Comparison of ENCODE assay signal across 16 mouse cellular contexts in the genomic region with DNA sequence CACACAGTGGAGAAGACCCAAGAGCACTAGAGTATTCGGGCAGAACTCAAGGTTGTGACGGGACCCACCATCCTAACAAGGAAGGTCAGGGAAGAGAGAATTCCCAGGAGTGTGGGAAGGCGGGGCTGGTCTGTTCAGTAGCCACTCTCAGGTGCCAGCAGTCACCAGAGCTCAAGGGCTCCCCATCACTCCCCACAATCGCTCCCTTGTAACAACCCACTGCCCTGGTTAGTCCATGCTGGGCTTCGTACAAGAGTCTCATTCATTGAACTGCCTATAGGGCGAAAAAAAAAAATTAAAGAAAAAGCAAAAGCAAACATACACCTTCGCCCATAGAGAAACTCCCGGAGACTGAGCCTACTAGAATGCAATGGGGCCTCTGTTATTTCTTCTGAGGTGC. TPM values are rescaled to one million over a fixed set of nuclear protein-coding genes. Genes with fewer than 3 reads are reported as not detected.
DNase-seq lines count a peak whose midpoint lies in the region; ATAC-seq and TF ChIP-seq lines count a peak whose summit lies in the region.
"Had no signal": no experiment of that assay in that cellular context is flagged by ENCODE, and none has a peak within 500 bp of the region (broad histone marks: within the 10 kb centered on the region; RNA-seq: fewer than 3 reads in every experiment).

No protein-coding gene starts in this region.

- no peak for TF ChIP-seq CTCF in kidney, adult 2 months (conservative IDR thresholded peaks at IDR 0.05; ENCODE audit: insufficient read depth, insufficient read length, low read depth, low read length)
- TF ChIP-seq CTCF in stomach, postnatal 0 days (IDR thresholded peaks at IDR 0.05; ENCODE audit: low read depth), result no peak

- no peak overlapping the region for H3K4me2 ChIP-seq in stomach, embryonic 15.5 days
- H3K4me2 ChIP-seq in stomach, postnatal 0 days (replicated peaks; ENCODE audit: low read depth), result no peak overlapping the region
- H3K4me2 ChIP-seq: neural tube, embryonic 13.5 days had no signal

- intact Hi-C loops in heart, postnatal 10 days (cut with DNase I), result no loop called here

- no peak for TF ChIP-seq EP300 in stomach, postnatal 0 days (optimal IDR thresholded peaks at IDR 0.05)

- 79% methylated on average over 8 of the region's 8 CpGs for WGBS in heart, embryonic 10.5 days
- 87% methylated on average over 8 of the region's 8 CpGs for WGBS in kidney, adult 2 months
- 63% methylated on average over 8 of the region's 8 CpGs for WGBS in stomach, embryonic 15.5 days
- WGBS in stomach, postnatal 0 days, result 66% methylated on average over 8 of the region's 8 CpGs

- no peak for ATAC-seq in stomach, embryonic 15.5 days (ENCODE audit: insufficient read depth, low FRiP score, low read depth)
- ATAC-seq in stomach, postnatal 0 days (ENCODE audit: low FRiP score, low TSS enrichment), result no peak
- ATAC-seq: forebrain, embryonic 16.5 days had no signal

- no peaks in the 10 kb centered on the region for H3K36me3 ChIP-seq in heart, embryonic 10.5 days
- H3K36me3 ChIP-seq in kidney, adult 2 months (ENCODE audit: control insufficient read depth, insufficient read depth, low read length), result no peaks in the 10 kb centered on the region
- H3K36me3 ChIP-seq in stomach, embryonic 15.5 days, result no peaks in the 10 kb centered on the region
- no peaks in the 10 kb centered on the region for H3K36me3 ChIP-seq in stomach, postnatal 0 days (ENCODE audit: control insufficient read depth, insufficient read depth, low read length)
- H3K36me3 ChIP-seq: neural tube, embryonic 13.5 days had no signal

- no peaks in the 10 kb centered on the region for H3K27me3 ChIP-seq in heart, embryonic 10.5 days (ENCODE audit: insufficient read depth, poor library complexity, severe bottlenecking)
- no peaks in the 10 kb centered on the region for H3K27me3 ChIP-seq in kidney, adult 2 months (replicated peaks; ENCODE audit: control insufficient read depth, insufficient read depth, low read length)
- H3K27me3 ChIP-seq in stomach, embryonic 15.5 days (replicated peaks), result no peaks in the 10 kb centered on the region
- no peaks in the 10 kb centered on the region for H3K27me3 ChIP-seq in stomach, postnatal 0 days (ENCODE audit: control insufficient read depth, insufficient read depth, low read length)
- H3K27me3 ChIP-seq: neural tube, embryonic 13.5 days had no signal

- no peaks in the 10 kb centered on the region for H3K9me3 ChIP-seq in heart, embryonic 10.5 days
- no peaks in the 10 kb centered on the region for H3K9me3 ChIP-seq in stomach, embryonic 15.5 days
- no peaks in the 10 kb centered on the region for H3K9me3 ChIP-seq in stomach, postnatal 0 days (ENCODE audit: control insufficient read depth, low read length)
- H3K9me3 ChIP-seq: neural tube, embryonic 13.5 days had no signal

- no peak overlapping the region for H3K4me3 ChIP-seq in heart, embryonic 10.5 days
- no peak overlapping the region for H3K4me3 ChIP-seq in kidney, adult 2 months (ENCODE audit: insufficient read depth, low read depth, low read length)
- H3K4me3 ChIP-seq in stomach, embryonic 15.5 days (replicated peaks), result no peak overlapping the region
- no peak overlapping the region for H3K4me3 ChIP-seq in stomach, postnatal 0 days (ENCODE audit: low read depth, low read length)
- H3K4me3 ChIP-seq: erythroblast, embryonic 14.5 days; neural tube, embryonic 13.5 days had no signal

- no peak for DNase-seq in heart, embryonic 10.5 days (ENCODE audit: low spot score)
- DNase-seq in heart, postnatal 10 days, result no peak
- no peak for DNase-seq in kidney, adult 2 months
- no peak for DNase-seq in kidney, adult 9 months
- no peak for DNase-seq in stomach, postnatal 0 days (ENCODE audit: low spot score)
- no peak for DNase-seq in ovary, adult 18-20 months (ENCODE audit: low spot score)
- no peak for DNase-seq in layer of hippocampus, postnatal 14 days (ENCODE audit: low spot score in 2 of 2)
- DNase-seq: adrenal gland, postnatal 25 days; cerebellum, adult 9-10 months; liver had no signal

- H3K9ac ChIP-seq in stomach, embryonic 15.5 days, result no peak overlapping the region
- H3K9ac ChIP-seq in stomach, postnatal 0 days (ENCODE audit: low read length), result no peak overlapping the region
- H3K9ac ChIP-seq: neural tube, embryonic 13.5 days had no signal

- H3K27ac ChIP-seq in heart, embryonic 10.5 days, result 0 out of 2 replicates have a peak overlapping the region, but pooled peaks have one; percentile 52
- H3K27ac ChIP-seq in kidney, adult 2 months (ENCODE audit: insufficient read depth, low read depth, low read length), result peak overlapping the region; percentile 84
- peak overlapping the region; percentile 65 for H3K27ac ChIP-seq in stomach, embryonic 15.5 days
- no peak overlapping the region for H3K27ac ChIP-seq in stomach, postnatal 0 days (replicated peaks)
- H3K27ac ChIP-seq: neural tube, embryonic 13.5 days had no signal

- TF ChIP-seq POLR2A in kidney, adult 2 months (IDR thresholded peaks at IDR 0.05; ENCODE audit: low read depth, low read length), result no peak

- H3K4me1 ChIP-seq in heart, embryonic 10.5 days, result peaks cover 8% of the 10 kb centered on the region; the same call in 1 of the 2 replicates
- peaks cover 4% of the 10 kb centered on the region; the same call in 1 of the 2 replicates for H3K4me1 ChIP-seq in kidney, adult 2 months (ENCODE audit: control insufficient read depth, insufficient read depth, low read length)
- no peaks in the 10 kb centered on the region for H3K4me1 ChIP-seq in stomach, embryonic 15.5 days
- no peaks in the 10 kb centered on the region for H3K4me1 ChIP-seq in stomach, postnatal 0 days (replicated peaks; ENCODE audit: control insufficient read depth, insufficient read depth)
- H3K4me1 ChIP-seq: neural tube, embryonic 13.5 days had no signal

RNA-seq across cellular contexts. Expression of gene Rflna, which starts 10.7 kb away (rescaled TPM):
- polyA plus RNA-seq in heart, embryonic 10.5 days (2016; fragmentation: Nextera tagmentation; extraction: Ambion mirVana), result 1.1 and 2.6 TPM in 2 replicates
- 1 to 10 TPM; 1.6 to 2.0 TPM for total RNA-seq in heart, postnatal 10 days (2021)
- polyA plus RNA-seq in kidney, adult 2 months (2012; rRNA removed), result 7.9 and 11.3 TPM in 2 replicates
- 3.6 and 4.4 TPM in 2 replicates for polyA plus RNA-seq in stomach, embryonic 15.5 days (2015; fragmentation: Nextera tagmentation; extraction: Ambion mirVana)
- 1.8 and 2.3 TPM in 2 replicates for polyA plus RNA-seq in stomach, postnatal 0 days (2015; fragmentation: Nextera tagmentation; extraction: Ambion mirVana)
- total RNA-seq in layer of hippocampus, postnatal 14 days (2021), result 1 to 10 TPM in 1 of 2 experiments, under 1 TPM in 1; 0.97 to 1.6 TPM
- total RNA-seq: gastrocnemius, adult 18-20 months; monocyte, adult 5-6 weeks had no signal
- polyA plus RNA-seq: erythroblast, embryonic 14.5 days had no signal
